Mouse (Mus musculus): ENCODE data around the gene Alkbh2. TPM values are rescaled to one million over a fixed set of nuclear protein-coding genes. Genes with fewer than 3 reads are reported as not detected.

Gene Alkbh2
- polyA plus RNA-seq, 1 experiment = 17.9 TPM

- Histone ChIP-seq H3K4me3 (ENCODE audit: low read depth, low read length) (no peak overlapping the region), H3K9ac (ENCODE audit: low read depth, poor library complexity, severe bottlenecking) (no peak overlapping the region), H3K27me3 (ENCODE audit: control insufficient read depth, insufficient read depth, low read length, poor library complexity, severe bottlenecking) (no peaks in the 10 kb centered on the region), H3K4me1 (ENCODE audit: control insufficient read depth, insufficient read depth, low read length) (peaks cover 2% of the 10 kb centered on the region), H3K9me3 (replicated peaks; ENCODE audit: control insufficient read depth, insufficient read depth, low read length, poor library complexity, severe bottlenecking) (no peaks in the 10 kb centered on the region), H3K36me3 (ENCODE audit: control insufficient read depth, insufficient read depth, low read length, poor library complexity, severe bottlenecking) (no peaks in the 10 kb centered on the region), H3K27ac (ENCODE audit: insufficient read depth, low read length) (no peak overlapping the region)
- TF ChIP-seq POLR2A (IDR thresholded peaks at IDR 0.05; ENCODE audit: insufficient read depth, low read length) (no peak), CTCF (IDR thresholded peaks at IDR 0.05; ENCODE audit: low read depth, low read length) (peak; percentile 24), EP300 (IDR thresholded peaks at IDR 0.05; ENCODE audit: insufficient read depth, low read depth, low read length) (no peak)
These were observed 45.4 kb upstream of the Alkbh2 start for GRCm38 (mm10) chr5:114173458-114173857.

- H3K36me3 ChIP-seq (ENCODE audit: control insufficient read depth, insufficient read depth, low read length, poor library complexity, severe bottlenecking) = no peaks in the 10 kb centered on the region
- no peak overlapping the region for H3K27ac ChIP-seq (ENCODE audit: insufficient read depth, low read length)
- peaks cover 2% of the 10 kb centered on the region for H3K4me1 ChIP-seq (ENCODE audit: control insufficient read depth, insufficient read depth, low read length)
- H3K9ac ChIP-seq (ENCODE audit: low read depth, poor library complexity, severe bottlenecking) = no peak overlapping the region
- H3K9me3 ChIP-seq (replicated peaks; ENCODE audit: control insufficient read depth, insufficient read depth, low read length, poor library complexity, severe bottlenecking) = no peaks in the 10 kb centered on the region
- no peak overlapping the region for H3K4me3 ChIP-seq (ENCODE audit: low read depth, low read length)
- H3K27me3 ChIP-seq (ENCODE audit: control insufficient read depth, insufficient read depth, low read length, poor library complexity, severe bottlenecking) = no peaks in the 10 kb centered on the region
- TF ChIP-seq POLR2A (IDR thresholded peaks at IDR 0.05; ENCODE audit: insufficient read depth, low read length) (no peak), EP300 (IDR thresholded peaks at IDR 0.05; ENCODE audit: insufficient read depth, low read depth, low read length) (no peak), CTCF (IDR thresholded peaks at IDR 0.05; ENCODE audit: low read depth, low read length) (no peak)
These were observed 44.9 kb upstream of the Alkbh2 start for GRCm38 (mm10) chr5:114172936-114173335.

- Histone ChIP-seq H3K4me3 (ENCODE audit: low read depth, low read length) (no peak overlapping the region), H3K9me3 (replicated peaks; ENCODE audit: control insufficient read depth, insufficient read depth, low read length, poor library complexity, severe bottlenecking) (no peaks in the 10 kb centered on the region), H3K9ac (ENCODE audit: low read depth, poor library complexity, severe bottlenecking) (no peak overlapping the region), H3K36me3 (ENCODE audit: control insufficient read depth, insufficient read depth, low read length, poor library complexity, severe bottlenecking) (no peaks in the 10 kb centered on the region), H3K4me1 (ENCODE audit: control insufficient read depth, insufficient read depth, low read length) (no peaks in the 10 kb centered on the region), H3K27ac (ENCODE audit: insufficient read depth, low read length) (no peak overlapping the region), H3K27me3 (ENCODE audit: control insufficient read depth, insufficient read depth, low read length, poor library complexity, severe bottlenecking) (no peaks in the 10 kb centered on the region)
- TF ChIP-seq CTCF (IDR thresholded peaks at IDR 0.05; ENCODE audit: low read depth, low read length) (no peak), EP300 (IDR thresholded peaks at IDR 0.05; ENCODE audit: insufficient read depth, low read depth, low read length) (no peak), POLR2A (IDR thresholded peaks at IDR 0.05; ENCODE audit: insufficient read depth, low read length) (no peak)
These were observed 42.3 kb upstream of the Alkbh2 start for GRCm38 (mm10) chr5:114170345-114170744.

GRCm38 (mm10) chr5:114163117-114163696, 35.2 kb upstream of the Alkbh2 start:
- no peaks in the 10 kb centered on the region for H3K27me3 ChIP-seq (ENCODE audit: control insufficient read depth, insufficient read depth, low read length, poor library complexity, severe bottlenecking)
- no peak overlapping the region for H3K9ac ChIP-seq (ENCODE audit: low read depth, poor library complexity, severe bottlenecking)
- no peaks in the 10 kb centered on the region for H3K9me3 ChIP-seq (replicated peaks; ENCODE audit: control insufficient read depth, insufficient read depth, low read length, poor library complexity, severe bottlenecking)
- no peaks in the 10 kb centered on the region for H3K4me1 ChIP-seq (ENCODE audit: control insufficient read depth, insufficient read depth, low read length)
- no peak overlapping the region for H3K4me3 ChIP-seq (ENCODE audit: low read depth, low read length)
- no peak for TF ChIP-seq CTCF (IDR thresholded peaks at IDR 0.05; ENCODE audit: low read depth, low read length)
- no peak for TF ChIP-seq EP300 (IDR thresholded peaks at IDR 0.05; ENCODE audit: insufficient read depth, low read depth, low read length)
- no peak for TF ChIP-seq POLR2A (IDR thresholded peaks at IDR 0.05; ENCODE audit: insufficient read depth, low read length)
- no peak overlapping the region for H3K27ac ChIP-seq (ENCODE audit: insufficient read depth, low read length)
- H3K36me3 ChIP-seq (ENCODE audit: control insufficient read depth, insufficient read depth, low read length, poor library complexity, severe bottlenecking) = no peaks in the 10 kb centered on the region

- Histone ChIP-seq H3K4me3 (ENCODE audit: low read depth, low read length) (no peak overlapping the region), H3K9ac (ENCODE audit: low read depth, poor library complexity, severe bottlenecking) (no peak overlapping the region), H3K27me3 (ENCODE audit: control insufficient read depth, insufficient read depth, low read length, poor library complexity, severe bottlenecking) (no peaks in the 10 kb centered on the region), H3K9me3 (replicated peaks; ENCODE audit: control insufficient read depth, insufficient read depth, low read length, poor library complexity, severe bottlenecking) (no peaks in the 10 kb centered on the region), H3K36me3 (ENCODE audit: control insufficient read depth, insufficient read depth, low read length, poor library complexity, severe bottlenecking) (no peaks in the 10 kb centered on the region), H3K4me1 (ENCODE audit: control insufficient read depth, insufficient read depth, low read length) (no peaks in the 10 kb centered on the region), H3K27ac (ENCODE audit: insufficient read depth, low read length) (no peak overlapping the region)
- no peak for TF ChIP-seq CTCF (IDR thresholded peaks at IDR 0.05; ENCODE audit: low read depth, low read length)
- TF ChIP-seq EP300 (IDR thresholded peaks at IDR 0.05; ENCODE audit: insufficient read depth, low read depth, low read length) = no peak
- no peak for TF ChIP-seq POLR2A (IDR thresholded peaks at IDR 0.05; ENCODE audit: insufficient read depth, low read length)
These were observed 34.2 kb upstream of the Alkbh2 start for GRCm38 (mm10) chr5:114162106-114162815.

GRCm38 (mm10) chr5:114161424-114161823, 33.4 kb upstream of the Alkbh2 start:
- Histone ChIP-seq H3K27me3 (ENCODE audit: control insufficient read depth, insufficient read depth, low read length, poor library complexity, severe bottlenecking) (no peaks in the 10 kb centered on the region), H3K4me1 (ENCODE audit: control insufficient read depth, insufficient read depth, low read length) (no peaks in the 10 kb centered on the region), H3K9ac (ENCODE audit: low read depth, poor library complexity, severe bottlenecking) (no peak overlapping the region), H3K36me3 (ENCODE audit: control insufficient read depth, insufficient read depth, low read length, poor library complexity, severe bottlenecking) (no peaks in the 10 kb centered on the region), H3K4me3 (ENCODE audit: low read depth, low read length) (no peak overlapping the region), H3K9me3 (replicated peaks; ENCODE audit: control insufficient read depth, insufficient read depth, low read length, poor library complexity, severe bottlenecking) (no peaks in the 10 kb centered on the region), H3K27ac (ENCODE audit: insufficient read depth, low read length) (no peak overlapping the region)
- TF ChIP-seq CTCF (IDR thresholded peaks at IDR 0.05; ENCODE audit: low read depth, low read length) (no peak), EP300 (IDR thresholded peaks at IDR 0.05; ENCODE audit: insufficient read depth, low read depth, low read length) (no peak), POLR2A (IDR thresholded peaks at IDR 0.05; ENCODE audit: insufficient read depth, low read length) (no peak)

All from ES-Bruce4 (cell line).